Mouse (Mus musculus): ENCODE data around the gene Nsf.

- no peak for TF ChIP-seq FLI1 (IDR thresholded peaks at IDR 0.05; ENCODE audit: low read length)
- TF ChIP-seq GATA1 (IDR thresholded peaks at IDR 0.05; ENCODE audit: borderline replicate concordance, low read length), result no peak
These were observed 137.9 kb downstream of the Nsf start for GRCm38 (mm10) chr11:103815986-103816385.

All from megakaryocyte, embryonic 14.5 days (primary cell).